Mouse (Mus musculus) E14TG2a.4 (cell line): ENCODE data around the gene Galnt3.

Source experiments
- CTCF ChIP-seq: conservative IDR thresholded peaks from 2 replicates; pipeline ENCODE4 v1.5.1; 2014; ENCODE audit warnings: low read length
- NANOG ChIP-seq: IDR thresholded peaks from 2 replicates; pipeline ENCODE4 v1.6.1; 2014; ENCODE audit warnings: borderline replicate concordance, low read length, mixed read lengths

- TF ChIP-seq CTCF (no peak), NANOG (peak; percentile 69)
Measured at GRCm38 (mm10) chr2:66041203-66041916, 83.4 kb downstream of the Galnt3 start.
